Mouse (Mus musculus) CH12.LX (cell line): ENCODE data around the gene Lrrc46.

Experiments used
- CTCF ChIP-seq, 2 experiments: IDR thresholded peaks in 1 of 2; conservative IDR thresholded peaks in 1 of 2; 2 replicates each; pipeline ENCODE4 v1.5.1; 2011 to 2012; ENCODE audit warnings: low read depth in 2 of 2, low read length in 2 of 2, improper control_type of control experiment in 1 of 2, inconsistent platforms in 1 of 2, mild to moderate bottlenecking in 1 of 2, moderate library complexity in 1 of 2
- EP300 ChIP-seq: IDR thresholded peaks from 2 replicates; pipeline ENCODE4 v1.6.1; 2011; ENCODE audit warnings: low read length, improper control_type of control experiment
- JUN ChIP-seq: IDR thresholded peaks from 2 replicates; pipeline ENCODE4 v1.6.1; 2011; ENCODE audit warnings: low read depth, mild to moderate bottlenecking, low read length, improper control_type of control experiment, moderate library complexity; ENCODE audit not compliant: insufficient read depth
- MAX ChIP-seq: IDR thresholded peaks from 2 replicates; pipeline ENCODE4 v1.6.1; 2011; ENCODE audit warnings: low read length, improper control_type of control experiment
- MAZ ChIP-seq: IDR thresholded peaks from 2 replicates; pipeline ENCODE4 v1.6.1; 2012; ENCODE audit warnings: low read depth, mild to moderate bottlenecking, inconsistent platforms, low read length, improper control_type of control experiment, moderate library complexity
- POLR2A ChIP-seq: IDR thresholded peaks from 2 replicates; pipeline ENCODE4 v1.6.1; 2011; ENCODE audit warnings: low read depth, mild to moderate bottlenecking, improper control_type of control experiment, low read length
- TBP ChIP-seq: conservative IDR thresholded peaks from 2 replicates; pipeline ENCODE4 v1.6.1; 2011; ENCODE audit warnings: low read depth, low read length, improper control_type of control experiment
- USF1 ChIP-seq: IDR thresholded peaks from 2 replicates; pipeline ENCODE4 v1.6.1; 2014; ENCODE audit warnings: low read depth, mild to moderate bottlenecking, inconsistent platforms, low read length, improper control_type of control experiment
- USF2 ChIP-seq: conservative IDR thresholded peaks from 2 replicates; pipeline ENCODE4 v1.6.1; 2011; ENCODE audit warnings: low read depth, low read length, improper control_type of control experiment
- ZC3H11A ChIP-seq: IDR thresholded peaks from 2 replicates; pipeline ENCODE4 v1.6.1; 2012; ENCODE audit warnings: low read depth, mild to moderate bottlenecking, inconsistent platforms, low read length, improper control_type of control experiment

- TF ChIP-seq TBP (no peak), MAX (no peak), EP300 (no peak), CTCF (conservative IDR thresholded peaks at IDR 0.05 in 1 of 2, IDR thresholded peaks at IDR 0.05 in 1 of 2; ENCODE audit: low read depth in 2 of 2, low read length in 2 of 2) (no peak), USF1 (no peak), USF2 (no peak), MAZ (no peak), ZC3H11A (no peak), JUN (no peak), POLR2A (no peak)
Observed at GRCm38 (mm10) chr11:97019345-97019708, 21.9 kb downstream of the Lrrc46 start.
